Comparison of ENCODE assay signal across 8 mouse cellular contexts in the genomic region with DNA sequence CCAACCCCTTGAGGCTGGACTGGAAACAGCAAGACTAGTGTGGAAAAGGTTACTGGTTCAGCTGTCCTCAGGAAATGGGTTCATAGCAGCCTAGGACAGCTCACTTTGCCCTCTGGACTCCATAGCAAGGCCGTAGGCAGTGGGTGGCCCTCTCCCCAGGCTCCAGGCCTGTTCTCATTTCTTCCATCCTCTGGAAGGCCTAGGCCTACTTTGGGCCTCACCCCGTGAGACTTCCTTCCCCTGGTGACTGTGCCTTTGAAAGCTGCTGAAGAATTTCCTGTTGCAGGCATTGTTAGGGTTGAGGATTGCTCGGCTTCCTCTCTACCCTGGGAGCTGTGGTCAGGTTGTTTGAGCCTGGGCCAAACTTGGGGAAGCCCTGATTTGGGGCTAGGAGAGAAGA. TPM values are rescaled to one million over a fixed set of nuclear protein-coding genes. Genes with fewer than 3 reads are reported as not detected.
DNase-seq lines count a peak whose midpoint lies in the region; ATAC-seq and TF ChIP-seq lines count a peak whose summit lies in the region.

No protein-coding gene starts in this region.

- intact Hi-C loops in heart, postnatal 14 days (cut with DNase I), result no loop called here

- peak; percentile 12; the same call in 1 of the 2 replicates for ATAC-seq in liver, postnatal 0 days

- no peaks in the 10 kb centered on the region for H3K9me3 ChIP-seq in liver, postnatal 0 days (ENCODE audit: low read length)

- H3K4me3 ChIP-seq in liver, postnatal 0 days (ENCODE audit: low read depth, low read length), result no peak overlapping the region

- H3K27ac ChIP-seq in liver, postnatal 0 days (ENCODE audit: low read depth), result peak overlapping the region; percentile 88

- TF ChIP-seq EP300 in liver, postnatal 0 days (IDR thresholded peaks at IDR 0.05; ENCODE audit: low read depth), result no peak

- H3K4me2 ChIP-seq in liver, postnatal 0 days (ENCODE audit: low read depth, low read length), result peak overlapping the region; percentile 60; the same call in 1 of the 2 replicates

- no peak overlapping the region for H3K9ac ChIP-seq in liver, postnatal 0 days (replicated peaks)

- H3K27me3 ChIP-seq in liver, postnatal 0 days (ENCODE audit: insufficient read depth, low read length), result no peaks in the 10 kb centered on the region

- H3K36me3 ChIP-seq in liver, postnatal 0 days (replicated peaks; ENCODE audit: insufficient read depth, low read length), result no peaks in the 10 kb centered on the region

- WGBS in liver, postnatal 0 days (ENCODE audit: insufficient replicate concordance), result 18% methylated on average over 3 of the region's 3 CpGs

- 0 out of 2 replicates have a peak, but pooled peaks have one; percentile 1 for TF ChIP-seq CTCF in liver, postnatal 0 days (IDR thresholded peaks at IDR 0.05; ENCODE audit: low read depth)

- H3K4me1 ChIP-seq in liver, postnatal 0 days (ENCODE audit: insufficient read depth), result peaks cover 37% of the 10 kb centered on the region

- DNase-seq in 416B (ENCODE audit: low read depth), result peak; percentile 72
- peak; percentile 12 for DNase-seq in Muller cell, postnatal 12 days (ENCODE audit: inconsistent ontology term)
- DNase-seq in heart, postnatal 14 days, result peak; percentile 39 to 40
- DNase-seq in liver, postnatal 0 days, result no peak
- DNase-seq in ovary, adult 18-20 months (ENCODE audit: low spot score), result no peak
- DNase-seq in right cerebral cortex, postnatal 25 days, result no peak
- DNase-seq in right cerebral cortex, postnatal 4 days, result no peak
- no peak for DNase-seq in c-Kit-positive CD71-positive TER-119-positive erythroid progenitor cells, embryonic 14.5 days (ENCODE audit: low spot score)

RNA-seq across cellular contexts. Expression of gene Rd3, which starts 22.1 kb away (rescaled TPM):
- total RNA-seq in heart, postnatal 14 days (2021), result under 1 TPM; 0.45 to 0.51 TPM
- polyA plus RNA-seq in liver, postnatal 0 days (2015; fragmentation: Nextera tagmentation; extraction: Ambion mirVana), result 0.09 and 0.12 TPM in 2 replicates

RNA-seq across cellular contexts. Expression of gene Slc30a1, which starts 48.5 kb away (rescaled TPM):
- 10 to 100 TPM; 21.9 to 26.4 TPM for total RNA-seq in heart, postnatal 14 days (2021)
- 4.3 and 7.0 TPM in 2 replicates for polyA plus RNA-seq in liver, postnatal 0 days (2015; fragmentation: Nextera tagmentation; extraction: Ambion mirVana)

Comparison
In these comparisons a context has a peak if more than half of its experiments do, and no peak if none do; other contexts are left out.
1. DNase-seq: peak in 416B (single experiment), Muller cell, postnatal 12 days (single experiment) and heart, postnatal 14 days (2 of 2); none in liver, postnatal 0 days (single experiment), ovary, adult 18-20 months (single experiment), right cerebral cortex, postnatal 25 days (single experiment), right cerebral cortex, postnatal 4 days (single experiment) and c-Kit-positive CD71-positive TER-119-positive erythroid progenitor cells, embryonic 14.5 days (single experiment).